Mouse (Mus musculus) right cerebral cortex, postnatal 14 days (tissue): ENCODE measurements around the gene Zfp553.
A peak's percentile ranks its signal among the peaks of the same experiment; 100 is the strongest.
"Not testable (repeated sequence)": the region's sequence is repeated elsewhere in the genome, so short reads cannot be mapped to it uniquely, and the experiment has no call there.

ENCODE experiments used
- DNase-seq: peaks from one replicate; pipeline ENCODE4 v3.0.0; 2022

The Zfp553 gene

GRCm38 (mm10) chr7:127233765-127234164 is 904 bp downstream of the Zfp553 start:
- DNase-seq = no peak

DNA sequence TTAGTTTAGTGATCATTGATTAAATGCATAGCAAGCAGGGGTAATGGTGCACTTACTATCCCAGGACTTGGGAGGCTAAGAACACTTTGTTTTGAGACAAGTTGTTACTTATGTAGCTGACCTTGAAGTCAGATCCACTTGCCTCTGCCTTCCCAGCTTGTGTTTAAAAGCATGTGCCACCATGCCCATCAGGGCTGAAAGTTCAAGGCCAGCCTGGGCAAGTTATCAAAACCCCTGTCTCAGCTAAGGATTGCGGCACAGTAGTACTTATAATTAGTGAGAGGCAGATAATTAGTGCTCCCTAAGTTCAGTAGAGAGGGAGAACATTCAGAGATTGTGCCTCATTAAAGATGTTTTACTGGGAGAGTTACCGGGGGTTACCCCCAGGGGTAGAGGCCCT is 1.9 kb downstream of the Zfp553 start:
- no peak for DNase-seq

DNA sequence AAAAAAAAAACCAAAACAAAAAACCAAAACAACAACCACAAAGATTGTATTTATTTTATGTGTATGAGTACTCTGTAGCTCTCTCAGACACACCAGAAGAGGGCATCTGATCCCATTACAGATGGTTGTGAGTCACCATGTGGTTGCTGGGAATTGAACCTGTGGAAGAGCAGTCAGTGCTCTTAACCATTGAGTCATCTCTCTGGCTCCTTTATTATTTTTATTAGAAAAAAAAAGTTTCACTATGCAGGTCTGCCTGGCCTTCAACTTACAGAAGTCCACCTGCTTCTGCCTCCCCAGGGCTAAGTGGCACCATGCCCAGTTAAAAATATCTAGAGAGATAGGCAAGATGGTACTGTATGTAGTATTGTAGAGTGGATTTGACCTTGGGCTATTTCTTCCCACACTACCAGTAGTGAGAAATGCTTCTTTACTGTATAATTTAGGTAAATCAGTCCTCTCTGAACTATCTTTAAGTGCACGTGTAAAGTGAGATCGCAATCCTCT is 10.6 kb downstream of the Zfp553 start:
- no peak for DNase-seq

DNA sequence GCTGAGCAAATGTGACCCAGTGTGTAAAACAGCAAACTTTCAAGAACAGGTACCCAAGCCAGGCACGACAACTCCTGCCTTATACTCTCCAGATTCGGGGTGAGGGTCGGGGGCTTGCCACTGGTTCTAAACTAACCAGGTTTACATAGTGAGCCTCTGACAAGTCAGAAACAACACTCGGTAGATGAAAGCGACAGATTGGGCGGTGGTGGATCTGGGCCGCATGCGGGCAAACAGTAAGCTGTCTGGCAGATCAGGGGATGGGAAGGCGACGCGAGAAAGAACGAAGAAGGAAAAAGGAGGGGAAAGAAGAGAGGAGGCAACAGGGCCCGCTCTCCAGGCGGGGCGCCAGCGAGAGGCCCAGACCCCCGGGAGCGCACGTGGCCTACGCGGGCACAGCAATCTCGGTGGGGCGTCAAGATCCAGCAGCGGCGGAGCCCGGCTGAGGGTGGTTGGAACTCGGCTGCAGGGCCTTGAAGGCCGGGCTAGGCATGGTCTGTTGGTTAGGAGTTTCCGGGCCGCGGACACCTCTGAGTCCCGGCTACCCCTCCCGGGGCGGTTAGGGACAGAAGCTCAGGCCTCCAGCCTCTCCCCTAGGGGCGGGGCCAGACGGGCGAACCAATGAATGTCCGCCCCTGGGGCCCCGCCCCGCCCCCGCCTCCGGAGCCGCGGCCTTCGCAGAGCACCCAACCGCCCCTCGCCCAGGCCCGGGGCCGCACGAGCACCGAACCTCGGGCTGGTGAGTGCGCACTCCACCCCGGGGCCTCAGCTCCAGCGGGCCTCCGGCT is 11.2 kb downstream of the Zfp553 start, which contains the start of gene Zfp771:
TSS of gene Zfp771 (plus strand) at position 405 of the 788 bp plus-strand sequence.
- DNase-seq = peak; percentile 94

DNA sequence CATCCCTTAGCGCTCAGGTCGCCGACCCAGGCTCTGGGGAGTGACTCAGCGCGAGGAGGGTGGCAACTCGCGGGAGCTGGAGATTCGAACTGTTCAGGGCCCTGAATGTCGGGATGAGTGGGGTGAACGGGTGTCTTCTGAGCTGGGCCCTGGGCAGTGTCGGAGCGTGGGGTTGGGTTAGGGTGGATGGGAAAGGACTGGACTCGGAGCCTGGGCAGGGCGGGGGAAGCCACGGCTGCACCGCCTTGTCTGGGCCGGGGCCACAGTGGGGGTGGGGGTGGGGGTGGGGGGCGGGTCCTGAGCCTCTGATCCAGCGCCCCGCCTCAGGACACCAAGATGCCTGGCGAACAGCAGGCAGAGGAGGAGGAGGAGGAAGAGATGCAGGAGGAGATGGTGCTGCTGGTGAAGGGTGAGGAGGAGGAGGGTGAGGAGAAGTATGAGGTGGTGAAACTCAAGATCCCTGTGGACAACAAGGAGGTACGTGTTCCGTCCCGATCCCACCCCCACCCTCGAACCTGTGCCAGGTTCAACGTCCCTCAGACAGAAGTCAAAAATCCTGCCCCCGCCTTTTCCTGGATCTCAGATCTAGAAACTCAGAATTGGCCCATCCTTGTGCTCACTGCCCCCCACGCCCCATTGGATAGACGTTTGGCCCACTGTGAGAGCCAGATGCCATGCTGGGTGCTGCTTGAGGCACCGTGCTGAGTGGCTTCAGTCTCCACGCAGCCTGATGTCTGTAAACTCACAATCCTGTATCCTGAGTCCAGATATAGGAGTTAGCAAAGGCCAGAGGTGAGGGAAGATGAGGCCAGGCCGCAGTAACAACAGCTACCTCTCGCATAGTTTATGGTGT is 12.0 kb downstream of the Zfp553 start:
- DNase-seq = no peak

DNA sequence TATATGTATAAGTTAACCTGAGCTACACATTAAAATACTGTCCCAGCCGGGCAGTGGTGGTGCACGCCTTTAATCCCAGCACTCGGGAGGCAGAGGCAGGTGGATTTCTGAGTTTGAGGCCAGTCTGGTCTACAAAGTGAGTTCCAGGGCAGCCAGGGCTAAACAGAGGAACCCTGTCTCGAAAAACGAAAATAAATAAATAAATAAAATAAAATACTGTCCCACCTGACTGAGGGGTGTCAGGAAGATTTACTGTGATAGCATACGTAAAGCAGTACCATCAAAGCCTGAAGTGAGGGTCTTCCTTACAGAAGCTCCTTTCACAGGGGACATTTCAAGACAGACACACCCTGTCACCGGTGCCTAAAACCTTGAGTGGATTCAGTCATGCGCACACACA is 17.6 kb downstream of the Zfp553 start:
- DNase-seq = not testable (repeated sequence)

DNA sequence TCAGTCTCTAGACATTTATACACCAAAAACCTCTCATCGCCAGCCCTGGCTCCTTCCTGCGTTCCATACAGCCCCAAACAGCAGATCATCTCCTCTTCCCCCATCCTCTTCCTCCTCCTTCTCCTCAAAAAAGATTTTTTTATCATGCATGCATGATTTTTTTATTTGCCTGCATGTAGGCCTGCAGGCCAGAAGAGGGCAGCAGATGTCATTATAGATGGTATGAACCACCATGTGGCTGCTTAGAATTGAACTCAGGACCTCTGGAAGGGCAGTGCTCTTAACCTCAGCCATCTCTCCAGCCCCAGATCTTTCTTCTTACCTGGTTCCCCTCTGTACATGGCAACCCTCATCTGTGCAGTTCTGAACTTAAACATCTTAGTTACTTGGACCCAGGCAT is 19.6 kb downstream of the Zfp553 start:
- DNase-seq = no peak

DNA sequence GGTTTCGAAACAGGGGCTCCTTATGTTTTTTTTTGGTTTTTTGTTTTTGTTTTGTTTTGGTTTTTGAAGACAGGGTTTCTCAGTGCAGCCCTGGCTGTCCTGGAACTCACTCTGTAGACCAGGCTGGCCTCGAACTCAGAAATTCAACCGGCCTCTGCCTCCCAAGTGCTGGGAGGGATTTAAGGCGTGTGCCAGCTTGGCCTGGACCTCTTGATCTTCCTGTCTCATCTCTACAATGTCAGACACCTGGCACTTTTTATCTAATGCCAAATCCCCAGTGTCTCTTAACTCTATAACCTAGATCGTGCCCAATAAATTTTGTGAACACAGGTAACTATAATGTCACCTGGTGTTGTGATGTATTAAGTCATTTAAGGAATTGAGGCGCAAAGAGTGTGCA is 20.5 kb downstream of the Zfp553 start:
- DNase-seq = no peak

DNA sequence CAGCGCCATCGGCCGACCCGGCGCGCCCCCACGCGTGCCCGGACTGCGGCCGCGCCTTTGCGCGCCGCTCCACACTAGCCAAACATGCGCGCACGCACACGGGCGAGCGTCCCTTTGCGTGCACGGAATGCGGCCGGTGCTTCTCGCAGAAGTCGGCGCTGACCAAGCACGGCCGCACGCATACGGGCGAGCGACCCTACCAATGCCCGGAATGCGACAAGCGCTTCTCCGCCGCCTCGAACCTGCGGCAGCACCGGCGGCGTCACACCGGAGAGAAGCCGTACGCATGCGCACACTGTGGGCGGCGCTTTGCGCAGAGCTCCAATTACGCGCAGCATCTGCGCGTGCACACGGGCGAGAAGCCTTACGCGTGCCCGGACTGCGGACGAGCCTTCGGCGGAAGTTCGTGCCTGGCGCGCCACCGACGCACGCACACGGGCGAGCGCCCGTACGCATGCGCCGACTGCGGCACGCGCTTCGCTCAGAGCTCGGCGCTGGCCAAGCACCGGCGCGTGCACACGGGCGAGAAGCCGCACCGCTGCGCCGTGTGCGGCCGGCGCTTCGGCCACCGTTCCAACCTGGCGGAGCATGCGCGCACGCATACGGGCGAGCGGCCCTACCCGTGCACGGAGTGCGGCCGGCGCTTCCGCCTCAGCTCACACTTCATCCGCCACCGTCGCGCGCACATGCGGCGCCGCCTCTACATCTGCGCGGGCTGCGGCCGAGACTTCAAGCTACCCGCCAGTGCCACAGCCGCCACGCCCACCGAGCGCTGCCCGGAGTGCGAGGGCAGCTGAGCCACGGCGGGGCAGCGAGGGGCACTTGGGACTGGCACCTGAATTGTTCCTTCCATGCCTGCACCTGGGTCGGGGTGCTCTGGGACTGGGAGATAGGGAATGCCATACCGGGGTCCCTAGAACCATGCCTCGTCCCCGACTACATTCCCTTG is 21.2 kb downstream of the Zfp553 start:
- DNase-seq = peak; percentile 97

DNA sequence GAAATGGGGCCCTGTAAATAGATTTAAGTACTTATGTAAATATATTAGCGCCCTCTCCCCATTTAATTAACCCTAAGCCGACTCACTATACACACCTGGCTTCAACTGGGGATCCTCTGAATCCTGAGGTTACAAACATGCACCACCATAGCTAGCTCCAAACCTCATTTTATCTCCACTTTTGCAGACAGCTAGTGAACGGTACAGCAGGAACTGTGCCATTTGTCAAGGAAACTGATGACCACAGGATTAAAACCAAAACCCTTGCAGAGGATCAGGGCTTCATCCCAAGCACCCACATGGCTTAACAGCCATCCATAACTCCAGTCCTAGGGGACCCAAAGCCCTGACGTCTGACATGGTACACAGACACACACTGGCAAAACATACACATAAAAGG is 22.1 kb downstream of the Zfp553 start:
- no peak for DNase-seq

- DNase-seq = no peak
Observed at GRCm38 (mm10) chr7:127255965-127256364, 23.1 kb downstream of the Zfp553 start.

DNA sequence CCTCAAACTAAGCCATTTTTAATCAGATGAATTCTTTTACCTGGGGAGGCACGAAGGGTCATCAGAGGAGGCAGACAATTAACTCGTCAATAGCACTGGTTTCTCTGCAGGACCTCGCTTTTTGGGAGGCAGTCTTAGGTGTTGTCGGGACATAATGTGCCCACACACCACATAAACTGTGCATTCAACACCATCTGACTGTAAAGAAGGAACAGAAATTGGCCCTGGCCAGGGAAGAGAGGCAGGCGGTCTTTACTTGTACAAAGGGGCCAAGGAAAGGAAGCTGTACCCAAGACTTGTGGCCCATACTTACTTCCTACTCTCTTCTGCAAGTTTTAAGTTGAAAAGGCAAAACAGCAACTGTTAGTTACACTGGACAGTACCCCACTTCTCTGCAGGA is 23.7 kb downstream of the Zfp553 start:
- DNase-seq = no peak

DNA sequence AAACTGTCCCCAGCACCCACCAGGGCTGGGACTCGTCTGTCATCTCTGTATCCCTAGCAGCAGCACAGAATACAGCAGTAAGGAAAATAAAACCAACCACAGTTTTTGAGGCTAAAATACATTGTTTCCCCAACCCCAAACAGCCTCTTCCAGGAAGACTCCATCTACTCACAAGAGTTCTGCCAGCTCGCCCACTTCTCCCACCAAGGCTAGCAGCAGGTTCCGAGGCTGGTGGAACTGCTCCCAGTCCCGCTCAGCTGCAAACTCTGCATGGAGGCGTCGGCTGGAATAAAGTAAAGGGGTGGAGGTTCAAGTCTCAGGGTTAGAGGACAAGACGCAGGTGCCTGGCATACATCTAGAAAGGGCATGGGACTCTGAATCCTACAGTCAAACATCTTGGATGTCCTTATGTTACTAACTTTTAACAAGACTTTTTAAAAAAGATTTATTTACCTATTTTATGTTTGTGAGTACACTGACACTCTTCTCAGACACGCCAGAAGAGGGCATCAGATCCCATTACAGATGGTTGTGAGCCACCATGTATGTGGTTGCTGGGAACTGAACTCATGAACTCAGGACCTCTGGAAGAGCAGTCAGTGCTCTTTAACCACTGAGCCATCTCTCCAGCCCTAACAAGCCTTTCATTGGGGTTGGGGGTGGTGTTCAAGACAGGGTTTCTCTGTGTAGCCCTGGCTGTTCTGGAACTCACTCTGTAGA is 26.5 kb downstream of the Zfp553 start:
- DNase-seq = no peak

GRCm38 (mm10) chr7:127260309-127261111 is 27.6 kb downstream of the Zfp553 start, which contains the start of gene Dctpp1:
Gene Dctpp1 (minus strand): TSS chr7:127260709.
- DNase-seq = peak; percentile 95

DNA sequence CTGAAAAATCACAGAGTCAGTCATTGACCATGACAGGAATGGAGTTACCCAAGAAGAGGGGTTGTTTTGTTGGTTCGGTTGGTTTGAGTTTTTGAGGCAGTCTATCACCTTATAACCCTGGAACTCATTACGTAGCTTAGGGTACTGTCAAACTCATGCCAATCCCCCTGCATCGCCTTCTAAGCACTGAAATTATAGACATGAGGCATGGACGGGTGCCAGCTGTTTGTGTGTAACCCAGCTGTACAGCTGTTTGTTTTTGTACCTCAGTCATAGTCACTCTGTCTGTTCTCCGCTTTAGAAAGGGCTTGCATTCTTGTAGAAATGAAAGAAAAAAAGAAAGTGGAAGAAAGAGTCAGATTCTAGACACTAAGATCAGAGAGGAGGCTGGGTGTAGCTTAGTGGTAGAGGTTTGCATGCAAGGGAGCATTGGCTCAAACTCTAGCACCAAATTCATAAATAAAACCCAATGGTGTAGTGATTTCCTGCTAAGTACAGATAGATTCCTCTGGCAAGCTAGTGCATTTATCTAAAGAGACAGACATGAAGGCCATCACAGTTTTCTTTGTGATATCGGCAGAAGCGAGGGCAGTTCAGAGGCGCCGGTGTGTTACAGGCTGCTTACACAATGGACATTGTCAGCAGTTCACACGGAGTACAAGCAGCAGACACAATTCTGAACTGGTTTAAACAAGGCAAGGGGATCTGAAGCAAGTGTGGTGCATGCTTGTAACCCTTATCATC is 29.5 kb downstream of the Zfp553 start:
- no peak for DNase-seq

DNA sequence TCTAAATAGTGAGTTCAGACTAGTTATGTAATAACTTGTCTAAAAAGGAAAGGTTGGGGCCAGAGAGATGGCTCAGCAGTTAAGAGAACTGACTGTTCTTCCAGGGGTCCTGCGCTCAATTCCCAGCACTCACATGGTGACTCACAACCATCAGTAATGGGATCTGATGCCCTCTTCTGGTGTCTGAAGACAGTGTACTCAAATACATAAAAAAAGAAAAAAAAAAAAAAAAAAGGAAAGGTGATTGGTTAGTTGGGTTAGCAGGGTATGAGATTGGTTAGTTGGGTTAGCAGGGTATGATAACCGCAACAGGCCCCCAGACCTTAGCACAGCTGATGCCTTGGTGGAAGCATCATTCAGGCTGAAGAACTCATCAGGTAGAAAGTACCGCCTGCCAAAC is 30.7 kb downstream of the Zfp553 start:
- DNase-seq = no peak

DNA sequence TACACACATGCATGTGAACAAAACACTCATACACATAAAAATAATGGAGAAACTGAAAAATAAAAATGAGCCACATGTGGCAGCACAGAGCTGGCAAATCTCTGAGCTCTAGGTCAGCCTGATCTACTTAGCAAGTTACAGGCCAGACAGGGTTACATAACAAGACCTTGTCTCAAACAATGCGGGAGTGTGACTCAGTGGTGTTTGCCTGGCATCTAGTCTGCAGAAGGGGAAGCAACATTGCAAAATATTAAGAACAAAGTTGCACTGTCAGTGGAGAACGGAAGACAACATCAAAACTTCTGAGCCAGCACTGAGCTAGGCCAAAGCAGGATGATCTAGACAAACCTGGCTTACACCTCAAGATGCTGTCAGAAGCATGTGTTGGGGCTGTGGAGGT is 37.4 kb downstream of the Zfp553 start:
- DNase-seq = no peak

- no peak for DNase-seq
Observed at GRCm38 (mm10) chr7:127270666-127271065, 37.8 kb downstream of the Zfp553 start.

DNA sequence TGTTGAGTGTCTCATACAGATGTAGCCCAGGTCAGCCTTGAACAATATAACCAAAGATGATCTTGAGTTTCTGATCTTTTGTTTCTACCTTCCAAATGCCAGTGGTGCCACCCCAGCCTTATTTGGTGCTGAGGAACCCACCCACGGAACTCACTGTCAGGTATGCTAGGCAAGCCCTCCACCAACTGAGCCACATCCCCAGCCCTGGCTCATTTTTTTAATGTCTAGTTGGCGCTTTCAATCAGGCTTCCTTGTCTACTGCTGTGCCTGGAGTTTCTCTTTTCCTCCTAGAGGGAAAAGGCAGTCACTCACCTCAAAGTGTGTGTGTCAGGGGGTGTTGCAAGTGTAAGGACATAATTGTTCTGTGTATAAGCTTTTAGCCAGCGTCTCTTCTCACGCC is 38.2 kb downstream of the Zfp553 start:
- DNase-seq = no peak

DNA sequence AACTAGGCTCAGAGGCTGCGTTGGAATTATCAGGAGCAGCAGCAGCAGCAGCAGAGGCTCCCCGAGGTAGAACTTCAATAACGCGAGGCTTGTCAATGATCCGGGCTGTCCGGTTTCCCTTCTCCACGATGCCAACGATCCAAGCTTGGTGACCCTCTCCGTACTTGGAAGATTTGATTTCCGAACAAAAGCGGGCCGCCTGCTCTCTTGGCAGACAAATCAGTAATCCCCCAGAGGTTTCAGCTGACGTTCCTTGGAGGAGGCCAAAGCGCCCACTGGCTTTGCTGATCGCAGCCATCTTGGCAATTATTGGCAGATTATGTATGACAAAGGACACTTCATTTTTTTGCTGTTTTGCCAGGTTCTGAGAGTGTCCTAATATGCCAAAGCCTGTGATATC is 39.7 kb downstream of the Zfp553 start:
- DNase-seq = no peak
